Mouse (Mus musculus) forebrain, embryonic 15.5 days (tissue): ENCODE data around the gene Edf1. TPM values are rescaled to one million over a fixed set of nuclear protein-coding genes. Genes with fewer than 3 reads are reported as not detected.

Experiments
- ATAC-seq: fragments of 200-750 bp; cut with Nextera tagmentation; replicated peaks from 2 replicates; pipeline ENCODE4 v1.8.0; 2017; ENCODE audit warnings: mild to moderate bottlenecking, moderate TSS enrichment, moderate library complexity
- H3K27ac ChIP-seq: fragments of 300-500 bp; sonication (generic); replicated peaks from 2 replicates; pipeline ENCODE4 v1.5.1; 2015; ENCODE audit warnings: mild to moderate bottlenecking, inconsistent platforms
- H3K27me3 ChIP-seq: fragments of 300-500 bp; sonication (generic); 2 replicates; pipeline ENCODE4 v1.6.1; 2015; ENCODE audit warnings: inconsistent platforms
- H3K36me3 ChIP-seq: fragments of 300-500 bp; sonication (generic); 2 replicates; pipeline ENCODE4 v1.6.1; 2015; ENCODE audit warnings: mild to moderate bottlenecking, inconsistent platforms
- H3K4me1 ChIP-seq: fragments of 300-500 bp; sonication (generic); 2 replicates; pipeline ENCODE4 v1.6.1; 2015; ENCODE audit warnings: inconsistent platforms
- H3K4me2 ChIP-seq: fragments of 300-500 bp; sonication (generic); replicated peaks from 2 replicates; pipeline ENCODE4 v1.6.1; 2015; ENCODE audit warnings: mild to moderate bottlenecking, inconsistent platforms
- H3K4me3 ChIP-seq: fragments of 300-500 bp; sonication (generic); 2 replicates; pipeline ENCODE4 v1.5.1; 2015; ENCODE audit warnings: mild to moderate bottlenecking, inconsistent platforms
- H3K9ac ChIP-seq: fragments of 300-500 bp; sonication (generic); replicated peaks from 2 replicates; pipeline ENCODE4 v1.6.1; 2015; ENCODE audit warnings: mild to moderate bottlenecking, inconsistent platforms
- H3K9me3 ChIP-seq: fragments of 300-500 bp; sonication (generic); 2 replicates; pipeline ENCODE4 v1.6.1; 2016; ENCODE audit warnings: inconsistent platforms
- WGBS: fragments of 180-500 bp; shearing (Covaris S2); methylation state at CpG from one replicate; pipeline ENCODE4 v1.1.7; 2015; ENCODE audit warnings: mixed read lengths; 5-methylcytosine and 5-hydroxymethylcytosine counted together
- polyA plus RNA-seq: library from polyadenylated mRNA; unstranded; fragments of >200 nt; fragmentation: Nextera tagmentation; extraction: Ambion mirVana; gene quantifications from 2 replicates; pipeline ENCODE4 v1.2.1, GENCODE M21; 2015

Edf1 gene
- polyA plus RNA-seq, 1 experiment from 2014 or later: 368 TPM

DNA sequence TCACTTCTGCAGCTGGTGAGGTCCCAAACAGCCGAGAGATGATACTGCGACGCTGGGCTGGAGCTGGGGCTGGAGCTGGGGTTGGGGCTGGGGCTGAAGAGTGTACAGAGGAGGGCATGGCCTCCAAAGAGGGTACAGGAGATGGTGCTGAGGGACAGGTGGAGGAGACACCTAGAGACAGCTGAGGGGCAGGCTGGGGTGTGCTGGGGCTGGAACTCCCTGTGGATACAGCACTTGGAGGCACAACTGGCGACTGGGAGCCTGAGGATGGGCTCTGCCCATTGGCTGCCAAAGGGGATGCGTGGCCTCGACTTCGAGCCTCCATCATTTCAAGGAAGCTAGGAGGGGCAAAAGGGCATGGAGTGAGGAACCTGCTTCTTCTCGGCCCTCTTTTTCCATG is 29.6 kb downstream of the Edf1 start:
- ATAC-seq: no peak
- Histone ChIP-seq H3K4me2 (no peak overlapping the region), H3K27me3 (no peaks in the 10 kb centered on the region), H3K9me3 (no peaks in the 10 kb centered on the region), H3K4me1 (peaks cover 5% of the 10 kb centered on the region), H3K9ac (no peak overlapping the region), H3K36me3 (peaks cover 60% of the 10 kb centered on the region), H3K27ac (no peak overlapping the region), H3K4me3 (no peak overlapping the region)
- WGBS: 90% methylated on average over 8 of the region's 8 CpGs

DNA sequence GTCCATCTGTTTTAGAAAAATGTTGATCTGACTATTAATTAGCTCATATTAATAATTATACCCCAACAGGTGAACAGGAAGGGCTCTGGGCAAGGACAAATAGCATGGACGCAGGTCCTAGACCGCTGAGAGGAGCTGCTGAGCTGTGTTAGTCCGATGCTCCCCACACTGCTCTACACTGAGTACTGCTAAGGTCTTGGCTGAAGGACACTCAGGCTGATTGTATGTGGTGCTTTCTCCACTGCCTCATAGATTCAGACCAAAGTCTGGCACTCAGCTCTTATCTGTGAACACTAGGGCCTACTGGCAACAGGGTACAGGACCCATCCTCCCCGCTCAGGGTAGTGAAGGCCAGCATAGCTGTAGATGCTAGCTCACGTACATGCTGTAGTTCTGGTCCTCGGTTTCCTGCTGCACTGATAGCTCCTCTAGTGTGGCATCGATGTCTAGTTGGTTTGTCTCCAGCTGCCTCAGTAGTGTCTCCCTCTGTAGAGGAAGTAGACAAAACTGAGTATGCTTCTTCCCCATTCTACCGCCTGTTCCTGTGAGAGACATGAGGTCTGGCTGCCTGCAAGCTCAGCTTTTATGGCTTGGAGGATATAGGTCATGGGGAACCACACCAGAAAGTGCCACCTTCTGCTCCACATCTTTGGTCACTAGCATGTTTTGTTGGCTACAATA is 30.7 kb downstream of the Edf1 start:
- Histone ChIP-seq H3K36me3 (peaks cover 68% of the 10 kb centered on the region), H3K4me1 (no peaks in the 10 kb centered on the region), H3K27me3 (no peaks in the 10 kb centered on the region), H3K27ac (no peak overlapping the region), H3K9me3 (no peaks in the 10 kb centered on the region), H3K4me3 (no peak overlapping the region), H3K4me2 (no peak overlapping the region), H3K9ac (no peak overlapping the region)
- 95% methylated on average over 8 of the region's 8 CpGs for WGBS
- ATAC-seq: no peak

DNA sequence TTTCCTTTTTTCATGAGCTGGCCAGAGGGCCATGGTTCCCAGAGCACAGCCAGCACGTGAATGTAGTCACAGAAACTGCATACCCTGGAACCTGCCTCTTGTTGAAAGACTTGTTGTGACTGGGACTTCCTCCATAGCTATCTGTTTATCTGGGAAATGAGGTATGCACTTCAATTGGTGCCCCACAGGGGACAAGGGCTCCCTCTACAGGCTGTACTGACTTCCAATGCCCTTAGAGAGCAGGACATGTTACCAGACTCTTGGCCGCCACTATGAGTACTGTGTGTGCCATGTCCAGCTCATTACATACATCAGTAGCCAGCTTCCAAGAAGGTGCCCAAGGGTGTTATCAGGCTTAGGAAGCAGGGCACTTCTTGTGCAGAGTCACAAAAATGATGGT is 34.2 kb downstream of the Edf1 start:
- Histone ChIP-seq H3K9me3 (no peaks in the 10 kb centered on the region), H3K9ac (no peak overlapping the region), H3K4me1 (no peaks in the 10 kb centered on the region), H3K36me3 (peaks cover 72% of the 10 kb centered on the region), H3K4me3 (no peak overlapping the region), H3K27me3 (no peaks in the 10 kb centered on the region), H3K27ac (no peak overlapping the region), H3K4me2 (no peak overlapping the region)
- 81% methylated on average over 2 of the region's 2 CpGs for WGBS
- no peak for ATAC-seq

DNA sequence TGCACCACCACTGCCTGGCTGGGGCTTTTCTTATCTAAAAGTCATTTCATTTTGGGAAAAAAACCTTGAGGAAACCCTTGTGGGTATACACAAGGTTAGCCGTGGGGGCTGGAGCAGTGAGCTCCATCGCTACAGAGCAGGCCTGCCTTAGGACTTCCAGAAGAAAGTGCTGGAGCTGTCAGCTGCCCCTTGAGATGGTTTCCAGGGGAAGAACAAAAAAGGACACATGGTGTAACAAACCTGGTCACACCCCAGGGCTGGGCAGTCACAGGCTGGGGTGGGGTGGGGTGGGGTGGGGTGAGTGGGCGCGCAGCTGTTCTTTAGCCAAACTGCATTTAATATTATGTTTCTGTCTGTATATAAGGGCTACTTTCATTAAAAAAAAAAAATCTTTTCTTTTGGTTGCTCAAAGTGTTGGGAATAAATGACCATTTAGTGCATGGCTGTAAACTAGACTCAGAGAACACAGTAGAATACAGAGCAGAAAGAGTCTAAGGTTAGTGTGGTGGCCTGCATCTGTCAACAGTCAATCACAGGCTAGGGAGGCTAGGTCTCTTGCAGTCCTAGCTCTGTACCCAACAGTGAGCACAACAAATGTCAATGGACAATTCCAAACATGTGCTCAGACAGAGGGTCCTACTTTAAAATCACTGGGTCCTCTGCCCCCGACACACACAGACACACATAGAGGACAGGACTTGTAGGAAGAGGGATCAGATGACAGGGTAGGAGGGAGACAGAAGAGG is 39.3 kb downstream of the Edf1 start:
- Histone ChIP-seq H3K4me2 (no peak overlapping the region), H3K4me1 (no peaks in the 10 kb centered on the region), H3K27me3 (no peaks in the 10 kb centered on the region), H3K4me3 (no peak overlapping the region), H3K9ac (no peak overlapping the region), H3K9me3 (no peaks in the 10 kb centered on the region), H3K36me3 (peaks cover 93% of the 10 kb centered on the region), H3K27ac (no peak overlapping the region)
- 94% methylated on average over 5 of the region's 5 CpGs for WGBS
- ATAC-seq: no peak

DNA sequence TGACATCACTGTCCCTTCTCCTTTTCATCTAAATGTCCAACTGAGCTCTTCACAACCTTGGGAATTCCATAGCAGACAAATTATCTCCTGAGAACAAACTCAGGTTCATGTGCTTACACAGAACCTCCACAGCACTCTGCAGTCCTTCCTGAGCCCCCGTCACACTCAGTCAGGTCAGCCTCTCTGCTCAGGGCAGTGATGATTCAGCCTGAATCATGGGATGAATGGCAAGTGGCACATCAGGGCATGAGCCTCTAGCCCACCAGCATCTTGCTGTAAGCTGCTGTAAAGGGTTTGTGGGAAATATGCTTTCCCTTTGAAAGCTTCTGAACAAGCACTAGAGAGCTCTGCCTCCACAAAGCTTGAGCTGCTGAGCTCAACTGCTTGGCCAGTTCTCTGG is 41.1 kb downstream of the Edf1 start:
- H3K9me3 ChIP-seq: no peaks in the 10 kb centered on the region
- H3K4me1 ChIP-seq: no peaks in the 10 kb centered on the region
- H3K27me3 ChIP-seq: no peaks in the 10 kb centered on the region
- no peak overlapping the region for H3K4me3 ChIP-seq
- no peak for ATAC-seq
- H3K9ac ChIP-seq: no peak overlapping the region
- no peak overlapping the region for H3K4me2 ChIP-seq
- peaks cover 81% of the 10 kb centered on the region for H3K36me3 ChIP-seq
- H3K27ac ChIP-seq: no peak overlapping the region
- 100% methylated on average over 1 of the region's 1 CpGs for WGBS

DNA sequence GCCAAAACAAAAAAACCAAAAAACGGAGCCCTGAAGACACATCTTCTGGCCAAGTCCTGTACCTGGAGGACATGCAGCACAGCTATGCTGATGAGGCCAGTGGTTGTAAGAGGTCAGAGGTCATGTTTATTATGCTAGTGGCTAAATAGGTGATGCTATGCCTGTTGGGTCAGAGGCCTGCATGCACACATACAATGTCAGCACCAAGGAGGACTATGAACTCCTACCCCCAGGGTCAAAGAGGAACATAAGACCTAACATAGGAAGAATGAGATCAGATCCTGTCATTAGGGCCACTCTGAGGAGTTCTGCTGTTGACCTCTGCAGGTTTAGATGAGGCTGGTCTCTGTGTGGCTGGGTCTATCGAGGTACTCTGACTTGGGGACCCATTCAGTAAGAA is 42.4 kb downstream of the Edf1 start:
- Histone ChIP-seq H3K36me3 (peaks cover 73% of the 10 kb centered on the region), H3K27ac (no peak overlapping the region), H3K4me2 (no peak overlapping the region), H3K9ac (no peak overlapping the region), H3K27me3 (no peaks in the 10 kb centered on the region), H3K9me3 (no peaks in the 10 kb centered on the region), H3K4me3 (no peak overlapping the region), H3K4me1 (no peaks in the 10 kb centered on the region)
- 81% methylated on average over 2 of the region's 2 CpGs for WGBS
- no peak for ATAC-seq

DNA sequence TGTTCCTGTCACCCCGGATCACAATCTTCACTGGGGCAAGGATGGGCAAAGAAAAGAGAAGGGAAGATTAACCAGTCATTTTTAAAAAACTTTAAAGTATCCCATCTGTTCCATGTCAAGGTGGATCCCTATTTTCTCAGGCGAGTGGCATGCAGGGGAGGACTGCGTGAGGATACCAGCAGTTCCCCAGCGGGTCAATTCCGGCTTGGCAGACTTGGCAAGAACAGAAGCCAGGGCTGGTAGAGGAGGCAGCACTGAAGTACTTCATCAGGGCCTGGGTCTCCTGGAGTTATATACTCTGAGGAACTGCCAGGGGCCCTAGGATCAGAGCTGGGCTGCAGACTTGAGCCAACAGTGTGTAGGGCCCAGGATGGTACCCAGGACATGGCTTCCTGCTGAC is 44.9 kb downstream of the Edf1 start:
- peaks cover 16% of the 10 kb centered on the region for H3K4me1 ChIP-seq
- H3K27me3 ChIP-seq: no peaks in the 10 kb centered on the region
- no peak overlapping the region for H3K4me3 ChIP-seq
- H3K9me3 ChIP-seq: no peaks in the 10 kb centered on the region
- H3K36me3 ChIP-seq: peaks cover 48% of the 10 kb centered on the region
- no peak overlapping the region for H3K4me2 ChIP-seq
- no peak overlapping the region for H3K27ac ChIP-seq
- no peak overlapping the region for H3K9ac ChIP-seq
- 93% methylated on average over 5 of the region's 5 CpGs for WGBS
- ATAC-seq: no peak

DNA sequence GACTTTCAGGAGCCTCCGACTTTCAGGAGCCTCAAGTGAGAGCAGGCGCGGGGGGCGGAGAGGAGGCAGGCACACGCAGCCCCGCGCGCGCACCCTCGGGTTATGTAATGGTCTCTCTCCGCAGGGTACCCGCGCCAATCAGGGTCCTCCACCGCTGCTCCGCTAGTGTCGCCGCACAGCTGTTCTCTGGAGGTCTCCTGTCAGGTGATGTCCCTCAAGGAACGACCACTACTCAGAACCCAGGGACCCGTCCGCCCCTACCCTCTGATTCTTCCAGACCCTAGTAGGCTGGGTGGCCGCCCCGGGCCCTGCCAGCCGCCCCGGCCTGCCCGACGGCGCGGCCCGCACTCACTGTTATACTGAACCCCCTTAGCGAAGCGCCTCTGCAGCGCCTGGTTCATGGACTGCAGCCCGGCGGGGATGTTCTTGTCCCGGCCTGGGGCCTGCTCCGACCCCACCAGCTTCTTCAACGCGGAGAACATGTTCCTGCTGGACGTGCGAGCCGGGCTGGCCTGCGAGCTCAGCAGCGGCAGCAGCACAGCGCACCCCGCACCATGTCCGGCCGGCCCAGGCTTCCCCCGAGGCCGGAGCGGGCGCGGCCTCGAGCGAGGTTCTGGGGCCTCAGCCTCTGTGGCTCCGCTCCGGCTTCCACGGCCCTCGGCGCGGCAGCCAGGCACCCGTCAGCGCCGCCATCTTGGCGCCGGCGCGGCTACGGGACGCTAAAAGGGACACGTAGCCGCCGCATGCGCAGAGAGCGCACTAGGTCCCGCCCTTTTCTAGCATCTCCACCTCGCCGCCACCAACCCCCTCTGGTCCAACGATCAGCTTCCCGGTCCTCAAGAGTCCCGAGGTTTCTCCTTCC is 50.3 kb downstream of the Edf1 start, which contains the start of gene Rabl6:
TSS of gene Rabl6 (minus strand) at position 761 of the 862 bp plus-strand sequence.
- peak within 1 kb of the TSS; percentile 90 for H3K27ac ChIP-seq
- H3K36me3 ChIP-seq: no peaks in the 10 kb centered on the region
- under 1% methylated on average over 80 of the region's 80 CpGs for WGBS
- H3K4me3 ChIP-seq: peak within 1 kb of the TSS; percentile 80
- ATAC-seq: peak; percentile 94
- peak within 1 kb of the TSS; percentile 66 for H3K4me2 ChIP-seq
- H3K9ac ChIP-seq: peak within 1 kb of the TSS; percentile 89
- H3K9me3 ChIP-seq: no peaks in the 10 kb centered on the region
- H3K4me1 ChIP-seq: peaks cover 22% of the 10 kb centered on the region
- no peaks in the 10 kb centered on the region for H3K27me3 ChIP-seq

DNA sequence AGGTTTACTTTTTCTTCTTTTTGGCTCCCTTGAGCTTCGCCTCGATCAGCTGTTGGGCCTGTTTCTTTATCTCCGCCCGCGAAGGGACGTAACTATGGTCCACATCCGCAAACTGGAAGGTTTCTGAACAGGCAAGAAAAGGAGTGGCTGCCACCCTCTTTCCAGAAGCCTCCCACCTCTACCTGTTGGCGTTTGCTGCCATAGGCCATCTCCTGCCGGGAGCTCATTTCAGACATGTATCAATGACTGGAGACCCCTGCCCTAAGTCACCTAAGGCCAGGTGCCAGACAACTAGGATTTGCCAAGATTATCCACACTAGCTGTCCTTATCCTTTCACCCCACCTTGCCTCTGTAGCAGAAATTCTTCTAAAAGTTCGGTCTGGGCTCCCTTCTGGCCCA is 51.0 kb downstream of the Edf1 start:
- Histone ChIP-seq H3K9me3 (no peaks in the 10 kb centered on the region), H3K9ac (peak overlapping the region; percentile 89; the same call in 1 of the 2 replicates), H3K4me2 (peak overlapping the region; percentile 66), H3K36me3 (no peaks in the 10 kb centered on the region), H3K27ac (peak overlapping the region; percentile 90), H3K4me1 (peaks cover 22% of the 10 kb centered on the region), H3K4me3 (peak overlapping the region; percentile 80), H3K27me3 (no peaks in the 10 kb centered on the region)
- WGBS: 71% methylated on average over 10 of the region's 10 CpGs
- ATAC-seq: no peak; the same call in 1 of the 2 replicates

Other genes starting within 250 kb of the Edf1 start
- 19.1 and 21.5 TPM in 2 replicates for gene Grin1, start 238.7 kb upstream of the Edf1 start, polyA plus RNA-seq
- gene Man1b1, start 225.5 kb upstream of the Edf1 start, polyA plus RNA-seq: 52.6 and 61.1 TPM in 2 replicates
- 25.5 and 29.3 TPM in 2 replicates for gene Dpp7, start 201.5 kb upstream of the Edf1 start, polyA plus RNA-seq
- 4.1 and 5.1 TPM in 2 replicates for gene Uap1l1, start 192.2 kb upstream of the Edf1 start, polyA plus RNA-seq
- 31.9 and 32.6 TPM in 2 replicates for gene Sapcd2, start 185.5 kb upstream of the Edf1 start, polyA plus RNA-seq
- gene Entpd2, start 162.0 kb upstream of the Edf1 start, polyA plus RNA-seq: 3.6 and 4.8 TPM in 2 replicates
- gene Npdc1, start 158.5 kb upstream of the Edf1 start, polyA plus RNA-seq: 406 and 408 TPM in 2 replicates
- gene Fut7, start 134.6 kb upstream of the Edf1 start, polyA plus RNA-seq: 0.20 TPM in 1 of 2 replicates, not detected in the other
- gene Abca2, start 129.1 kb upstream of the Edf1 start, polyA plus RNA-seq: 11.6 and 14.1 TPM in 2 replicates
- gene Clic3, start 101.0 kb upstream of the Edf1 start, polyA plus RNA-seq: 3.3 and 3.4 TPM in 2 replicates
- 100 and 101 TPM in 2 replicates for gene Paxx, start 96.8 kb upstream of the Edf1 start, polyA plus RNA-seq
- 112 and 123 TPM in 2 replicates for gene Ptgds, start 87.8 kb upstream of the Edf1 start, polyA plus RNA-seq
- not detected in 2 replicates for gene Lcn12, start 63.9 kb upstream of the Edf1 start, polyA plus RNA-seq
- 128 and 130 TPM in 2 replicates for gene Fbxw5, start 57.1 kb upstream of the Edf1 start, polyA plus RNA-seq
- gene C8g, start 56.1 kb upstream of the Edf1 start, polyA plus RNA-seq: 3.4 and 4.7 TPM in 2 replicates
- 28.2 and 28.6 TPM in 2 replicates for gene Traf2, start 10.9 kb upstream of the Edf1 start, polyA plus RNA-seq
- gene Mamdc4, start 17.0 kb downstream of the Edf1 start, polyA plus RNA-seq: 4.2 and 5.3 TPM in 2 replicates
- 151 and 158 TPM in 2 replicates for gene Phpt1, start 17.4 kb downstream of the Edf1 start, polyA plus RNA-seq
- 5.5 and 5.9 TPM in 2 replicates for gene Ajm1, start 23.9 kb downstream of the Edf1 start, polyA plus RNA-seq
- 78.8 and 81.1 TPM in 2 replicates for gene Rabl6, start 50.7 kb downstream of the Edf1 start, polyA plus RNA-seq
- gene Ccdc183, start 59.8 kb downstream of the Edf1 start, polyA plus RNA-seq: 0.14 and 0.20 TPM in 2 replicates
- gene Tmem141, start 64.2 kb downstream of the Edf1 start, polyA plus RNA-seq: 23.8 and 25.0 TPM in 2 replicates
- gene Fcna, start 70.2 kb downstream of the Edf1 start, polyA plus RNA-seq: 2.2 and 2.7 TPM in 2 replicates
- gene Lcn8, start 95.3 kb downstream of the Edf1 start, polyA plus RNA-seq: not detected in 2 replicates
- not detected in 2 replicates for gene Lcn5, start 100.1 kb downstream of the Edf1 start, polyA plus RNA-seq
- gene Lcn6, start 118.9 kb downstream of the Edf1 start, polyA plus RNA-seq: not detected in 2 replicates
- gene Lcn10, start 124.9 kb downstream of the Edf1 start, polyA plus RNA-seq: not detected in 2 replicates
- not detected in 2 replicates for gene Obp2a, start 142.2 kb downstream of the Edf1 start, polyA plus RNA-seq
- gene Bmyc, start 148.9 kb downstream of the Edf1 start, polyA plus RNA-seq: 115 TPM in 2 replicates
- gene Obp2b, start 179.2 kb downstream of the Edf1 start, polyA plus RNA-seq: not detected in 2 replicates
- gene Lcn3, start 207.7 kb downstream of the Edf1 start, polyA plus RNA-seq: not detected in 2 replicates
- not detected in 2 replicates for gene Lcn11, start 219.2 kb downstream of the Edf1 start, polyA plus RNA-seq
- gene Gm13539, start 224.4 kb downstream of the Edf1 start, polyA plus RNA-seq: not detected in 2 replicates